Mouse (Mus musculus) CD8-positive naive resting alpha-beta T cell, adult 2 months (primary cell): ENCODE measurements around the gene Kat2a.
"Not testable (repeated sequence)": the region's sequence is repeated elsewhere in the genome, so short reads cannot be mapped to it uniquely, and the experiment has no call there.

Experiments
- DNase-seq, 2 experiments: peaks; one replicate each; pipeline ENCODE4 v3.0.0; 2022; ENCODE audit warnings: low read depth in 2 of 2, low spot score in 2 of 2

Gene Kat2a

DNA sequence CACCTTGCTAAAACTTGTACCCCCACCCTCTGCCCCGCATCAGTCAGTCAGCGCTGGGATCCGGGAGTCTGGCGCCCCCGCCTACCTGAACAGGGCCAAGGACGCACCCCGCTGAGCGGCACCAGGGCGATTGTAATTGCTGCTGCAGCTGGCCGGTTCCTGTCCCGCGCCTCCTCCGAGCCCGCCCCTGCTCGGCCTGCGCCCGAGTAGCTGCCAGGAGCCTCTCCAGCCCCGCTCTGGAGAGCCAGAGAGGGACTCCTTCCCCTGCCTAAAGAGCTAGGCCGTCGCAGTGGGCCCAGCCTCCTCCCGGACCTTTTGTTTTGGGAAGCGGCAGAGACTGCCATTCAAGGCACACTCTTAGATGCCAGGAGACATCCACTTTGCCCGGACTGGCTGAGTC, 39.1 kb downstream of the Kat2a start:
- DNase-seq, result no peak

DNA sequence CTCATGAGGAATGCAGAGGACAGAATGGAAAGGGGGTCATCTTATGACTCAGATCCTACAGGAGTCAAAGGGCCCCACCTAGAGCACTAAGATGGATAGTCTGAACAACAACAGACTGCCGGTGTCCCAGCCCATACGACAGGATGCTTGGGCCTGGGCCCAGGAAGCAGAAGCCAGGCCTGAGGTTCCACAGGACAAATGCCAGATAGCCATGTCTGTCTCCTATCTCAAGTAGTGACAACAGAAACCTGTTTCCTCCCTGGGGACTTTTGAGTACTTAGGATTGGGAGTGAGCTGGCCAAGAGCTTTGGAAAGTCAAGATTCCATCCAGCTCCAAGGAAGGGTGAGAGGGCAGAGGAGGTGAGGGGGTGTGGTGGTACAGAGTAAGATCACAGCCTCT, 40.3 kb downstream of the Kat2a start:
- DNase-seq, result no peak

DNA sequence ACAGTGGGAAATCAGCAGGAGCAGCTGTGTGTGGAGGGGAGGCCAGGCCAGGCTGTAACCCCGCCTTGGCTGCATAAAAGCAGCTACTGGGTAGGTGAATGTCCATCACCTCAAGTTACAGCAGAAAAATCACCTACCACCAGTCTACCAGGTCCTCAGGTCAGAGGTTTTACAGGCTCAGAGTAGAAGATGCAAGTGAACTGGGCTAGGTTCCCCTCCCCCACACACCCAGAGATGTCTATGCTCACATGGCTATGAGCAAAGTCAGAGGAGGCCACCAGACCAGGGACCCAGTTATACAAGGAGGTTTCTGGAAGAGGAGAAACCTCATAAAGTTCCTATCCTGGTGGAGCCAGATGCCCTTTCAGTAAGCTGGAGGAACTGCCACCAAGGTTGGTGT, 41.2 kb downstream of the Kat2a start:
- no peak for DNase-seq

DNA sequence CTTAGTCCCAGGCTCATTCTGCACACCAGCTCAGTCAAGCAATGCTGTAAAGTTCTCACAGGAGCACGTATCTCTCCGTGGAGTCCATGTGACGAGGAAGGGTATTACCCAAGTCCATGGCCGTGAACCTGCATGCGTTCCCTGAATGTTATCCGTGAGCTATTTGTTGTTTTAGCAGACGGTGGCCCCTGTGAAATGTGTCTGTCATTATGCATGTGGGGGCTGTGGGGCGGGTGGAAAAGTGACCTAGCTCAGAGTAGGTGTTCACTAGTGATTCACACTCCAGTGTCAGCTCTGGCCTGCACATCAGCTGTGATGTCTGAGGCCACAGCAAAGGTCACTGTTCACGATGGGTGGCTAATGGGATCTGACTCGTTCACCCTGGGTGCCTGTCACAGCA, 52.5 kb downstream of the Kat2a start:
- DNase-seq, result no peak

DNA sequence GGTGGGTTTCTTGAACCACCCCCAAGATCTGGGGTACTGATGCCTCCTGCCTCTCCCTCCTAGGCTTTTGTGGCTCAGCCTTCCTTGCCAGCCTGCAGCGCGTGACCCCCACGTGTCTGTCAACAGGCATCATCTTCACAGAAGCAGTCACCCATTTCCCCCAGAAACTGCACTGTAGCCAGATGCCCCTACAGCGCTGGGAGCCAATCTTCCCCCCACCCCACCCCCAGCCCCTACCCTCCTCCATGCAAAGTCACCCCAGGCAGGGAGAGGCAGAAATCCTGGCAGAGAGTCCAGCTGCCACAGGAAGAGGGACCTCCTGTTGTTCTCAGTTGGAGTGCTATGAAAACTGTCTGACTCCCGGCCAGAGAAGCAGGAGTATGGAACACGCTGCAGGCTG, 55.8 kb downstream of the Kat2a start:
- DNase-seq, result no peak

DNA sequence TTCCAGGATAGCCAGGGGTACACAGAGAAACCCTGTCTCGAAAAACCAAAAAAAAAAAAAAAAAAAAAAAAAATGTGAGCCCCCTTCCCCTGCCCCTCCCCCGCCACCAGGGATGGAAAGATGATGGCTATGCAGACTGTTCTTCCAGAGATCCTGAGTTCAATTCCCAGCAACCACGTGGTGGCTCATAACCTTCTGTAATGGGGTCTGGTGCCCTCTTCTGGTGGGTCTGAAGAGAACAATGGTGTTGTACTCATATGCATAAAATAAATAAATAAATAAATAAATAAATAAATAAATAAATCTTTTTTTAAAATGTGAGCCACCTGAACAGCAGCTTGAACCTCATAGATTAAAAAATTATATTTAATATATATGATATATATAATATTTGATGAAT, 56.7 kb downstream of the Kat2a start:
- not testable (repeated sequence) for DNase-seq
